Mouse (Mus musculus) left cerebral cortex, adult 2 months (tissue): ENCODE measurements at regions not wholly inside any gene's neighbourhood (a gene's known extent, or its start where the extent isn't known, plus 50 kb on each side); places are given as distances from the start of the nearest gene placed in this dataset.
A peak's percentile ranks its signal among the peaks of the same experiment; 100 is the strongest.

Experiments
- DNase-seq, 2 experiments: peaks; one replicate each; pipeline ENCODE4 v3.0.0; 2021 to 2022; ENCODE audit warnings: low spot score in 2 of 2, mixed read lengths in 1 of 2; ENCODE audit errors: extremely low spot score in 1 of 2
- H3K27ac ChIP-seq: fragments of 200-600 bp; 2 replicates; pipeline ENCODE4 v1.8.1; 2022
- H3K4me3 ChIP-seq: fragments of 200-600 bp; 2 replicates; pipeline ENCODE4 v1.8.1; 2022
- CTCF ChIP-seq: fragments of 200-600 bp; IDR thresholded peaks from 2 replicates; pipeline ENCODE4 v1.8.1; 2022; ENCODE audit warnings: antibody characterized with exemption, mild to moderate bottlenecking, moderate library complexity
- intact Hi-C: fragments of 180-260 bp; cut with DNase I; formaldehyde crosslinking; loops from one replicate; pipeline ENCODE4 v1.15.1; 2025

DNA sequence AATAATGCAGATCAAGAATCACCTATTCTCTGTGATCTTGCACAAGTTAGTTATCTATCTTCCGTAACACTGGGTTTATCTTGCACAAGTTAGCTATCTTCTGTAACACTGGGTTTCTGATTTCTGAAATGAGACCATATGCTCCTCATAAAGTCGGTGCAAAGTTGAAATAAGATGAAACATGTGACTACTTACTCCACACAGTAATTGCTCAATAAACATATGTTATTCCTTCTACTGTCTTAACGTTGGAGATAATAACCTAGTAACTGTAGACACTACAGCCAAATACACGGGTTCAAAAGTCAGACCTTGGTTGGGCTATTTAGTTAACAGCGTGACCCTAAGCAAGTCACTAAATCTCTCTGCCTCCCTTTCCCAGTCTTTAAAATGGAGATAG is 65.8 kb upstream of the Atp11b start:
- Histone ChIP-seq H3K27ac (no peak overlapping the region), H3K4me3 (no peak overlapping the region)
- intact Hi-C loops = loop anchor here (2.0 to 10.0 kb wide), 2 partner anchors 373 to 457 kb away; no protein-coding TSS in a partner anchor
- no peak for DNase-seq
- no peak for TF ChIP-seq CTCF

DNA sequence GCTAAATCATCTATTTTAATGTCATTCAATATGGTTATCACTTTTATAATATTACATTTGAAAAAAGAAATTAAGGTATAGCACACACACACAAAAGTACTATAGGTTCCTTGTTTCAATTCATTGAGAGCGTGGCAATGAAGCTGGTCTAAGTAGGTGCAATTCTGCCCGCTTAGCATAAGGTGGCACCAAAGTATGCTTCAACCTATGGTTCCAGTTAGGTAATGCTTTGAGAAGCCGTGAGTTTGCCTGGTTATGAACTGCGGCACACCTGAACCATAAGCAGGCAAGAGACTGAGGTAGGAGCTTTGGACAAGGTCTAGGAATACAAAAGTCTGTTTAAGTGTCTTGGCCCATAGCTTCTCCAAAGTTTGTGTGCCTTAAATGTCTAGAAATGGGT is 65.1 kb upstream of the Atp11b start:
- Histone ChIP-seq H3K27ac (no peak overlapping the region), H3K4me3 (no peak overlapping the region)
- DNase-seq = peak; percentile 16 to 41
- intact Hi-C loops = loop anchor here (2.0 to 10.0 kb wide), 2 partner anchors 372 to 456 kb away; no protein-coding TSS in a partner anchor
- peak; percentile 72 for TF ChIP-seq CTCF

DNA sequence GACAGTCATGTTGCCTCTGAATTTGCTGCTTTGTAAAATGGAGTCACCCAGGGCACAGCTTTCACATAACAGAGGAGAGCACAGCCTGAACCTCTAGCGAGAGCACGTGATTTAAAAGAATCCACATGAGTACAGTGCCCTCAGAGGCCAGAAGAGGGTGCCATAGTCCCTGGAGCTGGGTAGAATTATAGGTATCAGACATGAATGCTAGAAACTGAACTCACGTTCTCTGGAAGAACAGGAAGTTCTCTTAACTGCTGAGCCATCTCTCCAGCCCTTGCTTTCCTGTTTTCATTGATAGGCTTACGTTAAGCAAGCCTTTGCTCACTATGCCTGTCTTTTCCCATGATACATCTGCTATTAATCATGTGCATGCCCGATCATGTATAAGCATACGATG is 60.9 kb upstream of the Atp11b start:
- Histone ChIP-seq H3K27ac (no peak overlapping the region), H3K4me3 (no peak overlapping the region)
- DNase-seq = peak; percentile 64 to 68
- TF ChIP-seq CTCF = peak; percentile 84
- intact Hi-C loops = loop anchor here (1.0 to 5.0 kb wide), 2 partner anchors 59 to 280 kb away; partner anchors contain the start of gene Atp11b

DNA sequence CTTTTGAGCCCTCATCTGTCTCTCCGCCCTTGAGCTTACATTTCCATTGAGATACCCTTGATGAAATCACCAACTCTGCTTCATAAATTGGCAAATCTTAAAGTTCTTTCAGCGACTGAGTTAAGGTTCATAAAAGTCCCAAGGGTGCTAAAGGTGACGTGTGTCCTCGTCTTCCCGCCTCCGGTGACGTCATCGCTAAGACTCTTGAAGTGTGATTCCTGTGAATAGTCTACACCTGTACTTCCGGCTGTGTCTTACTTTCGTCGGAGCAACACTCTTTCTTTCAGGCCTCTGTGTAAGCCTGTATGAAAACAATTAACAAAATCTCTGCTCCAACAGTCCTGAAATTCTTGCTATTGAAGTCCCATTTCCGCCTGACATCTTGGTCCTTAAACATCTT is 60.4 kb upstream of the Atp11b start:
- DNase-seq = no peak
- intact Hi-C loops = loop anchor here (1.0 to 5.0 kb wide), 2 partner anchors 59 to 280 kb away; partner anchors contain the start of gene Atp11b
- no peak for TF ChIP-seq CTCF
- Histone ChIP-seq H3K27ac (no peak overlapping the region), H3K4me3 (no peak overlapping the region)

DNA sequence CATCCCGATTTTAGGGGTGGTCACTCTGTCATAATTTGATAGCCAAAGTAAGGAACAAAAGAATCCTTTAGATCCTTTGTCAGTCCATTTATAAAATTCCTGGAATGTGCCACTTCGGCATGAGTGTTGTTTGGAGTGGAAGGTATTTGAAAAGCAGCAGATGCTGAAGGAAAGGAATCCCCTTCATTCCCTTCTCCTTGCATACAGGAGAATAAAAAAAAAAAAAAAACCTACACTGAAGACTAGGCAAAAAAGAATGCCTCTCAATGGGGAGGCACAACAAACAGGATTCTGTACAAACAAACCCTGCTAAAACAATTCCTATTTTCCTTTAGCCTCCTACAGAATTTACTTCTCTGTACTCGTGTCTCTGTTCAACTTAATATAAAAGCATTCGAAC is 59.7 kb upstream of the Atp11b start:
- TF ChIP-seq CTCF = no peak
- Histone ChIP-seq H3K4me3 (no peak overlapping the region), H3K27ac (no peak overlapping the region)
- intact Hi-C loops = loop anchor here (5.0 kb wide), 1 partner anchor 58 kb away; the partner anchor contains the start of gene Atp11b
- no peak for DNase-seq

DNA sequence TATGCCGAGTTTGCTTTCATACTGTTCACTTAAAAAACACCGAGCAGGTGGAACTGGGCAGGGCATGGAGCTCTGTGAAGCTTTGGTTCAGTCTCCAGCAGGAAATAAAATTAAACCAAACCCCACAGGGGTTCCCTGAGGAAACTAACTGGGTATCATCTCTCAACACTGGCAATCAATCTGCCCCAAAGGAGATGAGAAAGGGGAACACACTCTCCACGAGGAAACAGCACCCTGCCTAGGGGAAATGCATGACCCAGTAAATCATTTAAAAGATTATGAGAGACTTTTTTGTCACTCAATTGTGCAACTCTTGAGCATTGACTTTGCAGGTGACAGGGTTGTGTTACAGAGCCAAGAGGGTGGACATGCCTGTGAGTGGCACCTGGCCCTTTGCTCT is 58.0 kb upstream of the Atp11b start:
- no peak for TF ChIP-seq CTCF
- Histone ChIP-seq H3K27ac (no peak overlapping the region), H3K4me3 (no peak overlapping the region)
- intact Hi-C loops = no loop called here
- DNase-seq = no peak

DNA sequence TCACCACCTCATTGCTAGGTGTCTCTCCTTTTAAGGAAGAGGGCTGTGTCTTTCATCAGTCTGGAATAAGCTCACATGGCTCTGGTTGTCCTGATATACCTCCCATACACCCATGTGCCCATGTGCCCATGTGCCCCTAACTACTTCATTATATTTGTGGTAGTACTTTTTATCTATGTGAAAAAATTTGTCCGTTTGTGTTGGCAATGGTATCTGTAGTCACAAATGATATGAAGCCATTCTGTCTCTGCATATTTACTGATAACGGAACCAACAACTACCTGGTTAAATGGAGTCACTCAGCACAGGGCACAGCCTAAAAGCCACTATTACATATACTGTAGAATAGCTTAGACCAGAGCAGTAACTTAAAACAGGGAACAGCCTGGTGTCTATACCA is 54.6 kb upstream of the Atp11b start:
- no peak overlapping the region for H3K27ac ChIP-seq
- DNase-seq = no peak
- TF ChIP-seq CTCF = no peak
- no peak overlapping the region for H3K4me3 ChIP-seq
- intact Hi-C loops = no loop called here

DNA sequence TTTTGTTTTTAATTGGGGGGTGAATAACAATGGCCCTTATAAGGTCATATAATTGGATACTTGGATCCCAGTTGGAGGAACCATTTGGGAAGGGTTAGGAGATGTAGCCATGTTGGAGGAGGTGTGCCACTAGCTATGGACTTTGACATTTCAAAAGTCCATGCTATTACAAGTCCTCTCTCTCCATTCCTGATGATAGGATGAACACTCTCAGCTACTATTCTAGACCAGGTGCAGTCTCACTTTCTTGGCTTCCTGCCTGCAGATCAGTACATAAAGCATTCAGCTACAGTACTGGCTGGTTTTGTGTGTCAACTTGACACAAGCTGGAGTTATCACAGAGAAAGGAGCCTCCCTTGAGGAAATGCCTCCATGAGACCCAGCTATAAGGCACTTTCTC is 53.9 kb upstream of the Atp11b start:
- DNase-seq = no peak
- Histone ChIP-seq H3K27ac (no peak overlapping the region), H3K4me3 (no peak overlapping the region)
- TF ChIP-seq CTCF = no peak
- intact Hi-C loops = no loop called here

DNA sequence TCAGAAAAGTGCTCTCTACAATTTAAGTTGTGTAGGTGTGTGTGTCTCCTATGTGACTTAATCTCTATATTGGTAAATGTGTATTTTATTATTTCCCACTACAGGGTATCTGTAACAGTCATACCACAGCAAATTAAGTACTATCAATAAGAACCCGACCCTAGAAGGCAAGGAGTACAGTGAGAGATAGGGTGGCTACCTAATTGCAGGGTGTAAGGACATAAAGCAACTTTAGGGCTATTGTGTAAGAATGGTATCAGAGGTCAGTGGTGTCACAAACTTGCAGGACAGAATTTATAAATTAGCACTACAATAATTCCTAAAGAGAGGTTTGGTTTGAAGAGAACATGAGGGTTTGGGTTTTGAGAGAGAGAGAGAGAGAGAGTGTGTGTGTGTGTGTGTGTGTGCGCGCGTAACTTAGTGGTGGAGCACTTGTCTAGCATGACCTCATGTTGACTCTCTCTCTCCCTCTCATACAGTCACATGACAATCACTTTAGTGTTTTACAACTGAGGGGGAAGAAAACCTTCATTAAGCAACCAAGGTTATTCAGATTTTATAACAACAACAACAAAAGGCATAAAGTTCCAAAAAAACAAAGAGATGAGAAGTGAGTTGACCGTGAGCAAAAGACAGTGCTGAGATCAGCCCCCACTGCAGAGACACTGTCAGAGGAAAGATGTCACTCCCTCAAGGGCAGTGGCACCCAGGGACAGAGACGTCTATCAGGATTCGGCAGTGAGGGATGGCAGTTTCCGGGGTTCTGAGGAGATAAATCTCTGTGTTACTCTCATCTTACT is 50.2 kb upstream of the Atp11b start:
- intact Hi-C loops = no loop called here
- Histone ChIP-seq H3K4me3 (no peak overlapping the region), H3K27ac (no peak overlapping the region)
- no peak for TF ChIP-seq CTCF
- no peak for DNase-seq
